Mouse (Mus musculus) cerebellum, postnatal 25 days (tissue): ENCODE data around the gene Mfsd1.

Experiments
- DNase-seq, 2 experiments: peaks; one replicate each; pipeline ENCODE4 v3.0.0; 2021; ENCODE audit warnings: mixed read lengths in 2 of 2

The Mfsd1 gene

DNA sequence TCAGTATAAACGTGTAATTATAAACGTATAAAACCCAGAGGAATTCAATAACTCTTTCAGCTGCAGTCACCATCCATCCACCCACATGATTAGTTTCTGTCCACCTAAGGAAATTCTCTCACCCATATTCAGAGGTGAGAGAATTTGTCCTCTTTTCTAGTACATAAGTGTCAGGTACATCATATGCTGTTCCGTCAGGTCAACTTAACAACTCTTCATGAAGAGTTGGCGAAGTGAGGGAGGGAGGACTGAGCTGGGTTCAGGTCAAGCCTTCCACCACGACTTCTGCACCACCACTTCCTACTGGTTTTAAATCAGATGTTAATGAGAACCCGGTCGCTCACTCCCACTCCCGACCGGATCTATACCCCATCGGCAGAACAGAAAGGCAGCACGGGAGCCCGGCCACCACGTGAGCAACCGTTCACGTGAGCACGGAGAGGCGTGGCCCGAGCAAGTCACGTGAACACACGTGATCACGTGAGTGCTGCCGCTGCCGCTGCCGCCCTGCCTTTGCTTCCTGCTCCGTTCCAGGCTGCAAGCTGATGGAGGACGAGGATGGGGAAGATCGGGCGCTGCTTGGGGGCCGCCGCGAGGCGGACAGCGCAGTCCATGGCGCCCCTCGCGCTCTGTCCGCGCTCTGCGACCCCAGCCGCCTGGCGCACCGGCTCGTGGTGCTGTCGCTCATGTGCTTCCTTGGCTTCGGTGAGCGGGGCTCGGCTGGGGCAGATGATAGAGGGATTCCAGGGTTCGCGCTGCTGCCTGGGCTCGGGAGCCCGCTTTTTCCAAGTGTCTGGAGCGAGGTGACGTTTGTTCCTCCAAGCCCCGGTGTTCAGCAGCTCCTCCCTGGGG, at the start of gene Mfsd1:
TSS of gene Mfsd1 (plus strand) at position 469 of the 852 bp plus-strand sequence.
- DNase-seq: peak; percentile 84 to 90

DNA sequence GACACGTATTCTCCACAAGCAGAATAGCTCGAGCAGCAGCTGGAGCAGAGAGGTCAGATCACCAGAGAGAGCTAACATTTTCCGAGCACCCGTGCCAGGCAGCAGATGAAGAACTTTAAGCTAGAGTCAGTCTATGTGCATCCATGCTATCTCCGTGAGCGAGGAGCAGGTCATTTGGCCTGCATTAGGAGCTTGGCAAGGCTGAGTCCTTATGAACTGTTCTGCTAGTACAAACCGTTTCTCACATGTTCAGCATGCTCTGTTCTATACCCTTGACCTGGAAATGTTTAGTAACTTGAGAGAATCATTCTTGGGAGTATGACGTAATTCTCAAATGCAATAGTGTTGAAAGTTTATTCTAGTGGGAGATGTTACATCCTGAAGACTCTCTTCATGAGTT, 38.9 kb upstream of the Mfsd1 start:
- DNase-seq: no peak

DNA sequence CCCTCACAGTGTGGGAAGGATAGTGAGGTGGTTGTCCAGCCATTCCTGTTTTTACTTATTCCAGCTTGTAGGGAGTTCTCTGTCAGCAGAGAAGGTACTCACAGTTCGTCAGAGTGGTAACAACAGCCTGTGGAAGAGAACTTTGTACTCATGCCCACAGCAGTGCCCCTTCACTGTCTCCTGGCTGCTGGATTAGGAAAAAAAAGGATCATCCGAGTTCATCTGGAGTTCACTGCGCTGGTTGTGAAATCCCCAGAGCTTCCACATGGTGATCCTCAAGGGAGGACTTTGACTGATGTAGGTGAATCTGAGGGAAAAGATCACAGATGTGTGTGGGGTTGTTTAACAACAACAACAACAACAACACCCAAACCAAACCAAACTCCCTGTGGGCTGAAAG, 31.3 kb upstream of the Mfsd1 start:
- no peak for DNase-seq

DNA sequence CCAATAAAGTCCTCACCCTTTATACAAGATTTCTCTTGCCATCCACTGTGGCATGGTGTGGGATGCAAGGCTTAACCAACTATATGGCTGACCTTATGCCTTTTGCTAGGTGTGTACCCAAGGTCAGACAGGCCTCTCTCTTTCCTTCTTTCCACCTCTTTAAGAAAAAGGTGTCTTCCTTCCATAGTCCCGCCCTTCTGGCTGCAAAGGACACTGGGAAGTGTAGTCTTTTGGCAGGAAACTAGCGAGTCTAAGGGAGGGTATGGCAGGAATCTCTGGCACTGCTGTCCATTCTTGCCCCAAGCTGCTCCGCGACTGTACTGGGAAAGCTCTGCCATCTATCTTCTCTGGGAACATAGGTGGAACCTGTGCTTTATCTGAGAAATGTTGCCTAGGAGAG, 29.3 kb upstream of the Mfsd1 start:
- peak; percentile 10 to 52 for DNase-seq

DNA sequence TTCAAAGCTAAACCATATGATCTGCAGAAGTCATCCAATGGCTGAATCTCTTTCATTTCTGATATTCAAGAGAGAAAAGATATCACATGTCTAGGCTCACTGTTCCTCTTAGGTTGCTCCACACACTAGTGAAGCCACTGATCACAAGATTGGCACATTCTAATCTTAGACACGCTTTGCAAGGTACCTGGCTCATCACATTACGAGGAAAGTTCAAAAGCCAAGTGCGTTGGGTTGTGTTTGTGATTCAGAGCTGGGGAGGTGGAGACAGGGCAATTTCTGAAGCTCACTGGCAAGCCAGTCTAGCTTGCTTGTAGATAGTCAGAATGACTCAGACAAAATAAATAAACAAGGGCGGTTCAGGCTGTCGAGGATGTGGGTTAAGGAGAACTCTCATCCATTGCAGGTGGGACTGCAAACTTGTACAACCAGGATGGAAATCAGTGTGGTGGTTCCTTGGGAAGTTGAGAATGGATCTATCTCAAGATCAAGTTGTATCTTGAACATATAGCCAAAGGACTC, 28.6 kb upstream of the Mfsd1 start:
- no peak for DNase-seq

DNA sequence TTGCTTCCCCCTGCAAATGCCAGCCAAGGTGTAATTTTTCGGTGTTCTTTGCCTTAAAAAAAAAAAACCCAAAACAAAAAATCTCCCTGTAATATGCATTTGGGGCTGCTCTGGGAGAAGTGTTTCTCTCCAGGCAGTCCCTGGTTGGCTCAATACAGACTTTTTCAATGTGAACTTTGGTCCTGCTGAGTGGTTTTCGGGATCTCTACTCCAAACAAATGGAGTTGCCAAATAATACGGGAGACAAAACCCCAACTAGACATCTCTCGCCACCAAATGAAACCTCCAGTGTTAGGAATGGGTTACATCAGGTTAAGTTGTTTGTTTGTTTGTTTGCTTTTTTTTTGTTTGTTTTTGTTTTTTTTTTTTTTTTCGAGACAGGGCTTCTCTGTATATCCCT, 27.3 kb upstream of the Mfsd1 start:
- DNase-seq: no peak

DNA sequence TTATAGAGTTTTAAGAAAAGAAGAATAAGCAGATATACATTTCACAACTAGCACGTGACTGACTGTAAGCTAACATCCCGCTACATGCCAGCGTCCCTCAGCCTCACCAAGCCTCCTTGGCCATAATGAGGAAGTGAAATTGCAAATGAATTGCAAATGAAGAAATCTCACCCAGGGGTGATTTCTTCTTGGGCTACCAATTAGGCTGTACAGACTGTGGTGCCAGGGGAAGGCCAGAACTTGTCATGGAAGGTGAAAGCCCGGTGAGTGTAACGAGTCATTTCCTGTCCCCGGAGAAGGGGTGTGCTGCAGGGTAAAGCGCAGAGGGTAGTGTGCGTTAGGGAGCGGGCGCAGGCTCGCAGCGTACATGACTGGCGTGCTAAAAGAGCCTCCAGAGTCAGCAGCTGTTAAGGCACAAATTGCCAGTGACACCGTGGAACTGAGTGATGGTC, 25.3 kb upstream of the Mfsd1 start:
- no peak for DNase-seq

DNA sequence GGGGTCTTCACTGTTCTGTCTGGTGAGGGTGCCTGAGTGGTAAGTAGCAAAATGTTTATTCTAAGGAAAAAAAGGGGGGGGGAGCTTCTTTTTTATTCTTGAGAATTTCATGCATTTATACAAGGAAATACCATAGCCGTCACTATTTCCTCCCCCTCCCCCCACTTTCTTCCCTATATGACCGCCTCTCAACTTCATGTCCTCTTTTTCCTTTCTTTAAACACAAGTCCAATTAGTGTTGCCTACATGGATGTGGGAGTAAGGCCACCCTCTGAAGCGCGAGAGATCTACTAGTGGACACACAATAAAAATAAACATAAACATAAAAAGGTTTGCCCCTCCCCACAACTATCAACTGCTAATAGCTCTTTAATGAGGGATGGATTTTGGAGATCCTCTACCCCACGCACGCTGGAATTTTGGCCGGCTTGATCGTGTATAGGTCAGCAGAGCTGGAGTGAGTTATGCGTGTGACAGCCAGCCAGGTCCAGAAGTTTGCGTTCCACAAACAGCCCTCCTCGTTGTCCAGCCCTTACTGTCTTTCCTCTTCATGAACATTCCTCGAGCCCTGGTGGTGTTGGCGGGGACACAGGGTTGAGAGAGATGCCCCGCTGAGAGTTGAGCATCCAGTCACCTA, 24.7 kb upstream of the Mfsd1 start:
- DNase-seq: no peak

DNA sequence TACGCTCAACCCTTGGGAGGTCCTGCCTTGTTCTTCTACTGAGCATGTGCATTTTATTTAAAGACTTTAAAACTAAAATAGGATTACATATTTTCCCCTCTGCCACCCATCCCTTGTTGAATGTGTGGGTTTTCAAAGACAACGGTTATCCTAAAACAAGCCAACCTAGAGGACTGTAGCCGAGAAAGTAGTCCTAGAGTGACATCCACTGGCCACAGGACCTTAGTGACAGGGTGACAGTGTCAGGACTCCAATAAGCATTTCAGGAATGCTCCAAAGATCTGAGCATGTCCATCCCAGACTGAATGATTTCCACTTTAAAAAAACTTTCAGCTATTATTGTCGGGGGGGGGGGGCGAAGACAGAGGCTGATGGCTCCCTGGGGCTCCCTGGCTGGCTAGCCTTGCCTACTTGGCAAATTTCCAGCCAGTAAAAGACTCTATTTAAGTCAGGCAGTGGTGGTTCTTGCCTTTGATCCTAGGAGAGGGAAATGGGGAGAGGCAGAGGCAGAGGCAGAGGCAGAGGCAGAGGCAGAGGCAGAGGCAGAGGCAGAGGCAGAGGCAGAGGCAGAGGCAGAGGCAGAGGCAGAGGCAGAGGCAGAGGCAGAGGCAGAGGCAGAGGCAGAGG, 17.7 kb upstream of the Mfsd1 start:
- DNase-seq: peak in 1 of 2 experiments; percentile 26

DNA sequence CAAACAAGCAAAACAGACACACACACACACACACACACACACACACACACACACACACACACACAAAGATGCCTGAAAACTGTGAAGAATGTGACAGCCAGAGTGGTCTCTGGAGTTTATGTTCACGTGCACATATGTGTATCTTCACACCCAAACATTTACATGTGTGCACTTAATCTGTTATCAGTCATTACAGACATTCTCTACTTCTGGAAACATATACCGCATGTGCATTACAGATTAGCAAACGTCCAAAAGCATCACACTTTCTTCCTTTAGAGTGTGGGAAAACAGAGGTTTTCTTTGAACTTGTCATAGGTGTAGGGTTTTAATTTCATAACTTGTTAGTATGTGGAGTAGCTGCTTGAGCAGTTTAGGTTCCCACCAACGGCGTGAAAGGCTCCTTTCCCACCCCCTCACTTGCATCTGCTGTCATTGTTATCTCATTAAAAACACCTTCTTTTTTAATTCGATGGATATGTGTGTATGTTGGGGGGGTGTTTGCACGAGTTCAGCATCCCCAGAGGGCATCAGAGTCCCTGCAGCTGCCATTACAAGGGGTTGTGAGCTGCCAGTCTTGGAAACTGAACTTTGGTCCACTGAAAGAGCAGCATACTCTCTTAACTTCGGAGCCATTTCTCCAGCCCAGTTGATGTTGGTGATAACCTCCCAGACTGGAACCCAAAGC, 16.9 kb upstream of the Mfsd1 start:
- DNase-seq: no peak

DNA sequence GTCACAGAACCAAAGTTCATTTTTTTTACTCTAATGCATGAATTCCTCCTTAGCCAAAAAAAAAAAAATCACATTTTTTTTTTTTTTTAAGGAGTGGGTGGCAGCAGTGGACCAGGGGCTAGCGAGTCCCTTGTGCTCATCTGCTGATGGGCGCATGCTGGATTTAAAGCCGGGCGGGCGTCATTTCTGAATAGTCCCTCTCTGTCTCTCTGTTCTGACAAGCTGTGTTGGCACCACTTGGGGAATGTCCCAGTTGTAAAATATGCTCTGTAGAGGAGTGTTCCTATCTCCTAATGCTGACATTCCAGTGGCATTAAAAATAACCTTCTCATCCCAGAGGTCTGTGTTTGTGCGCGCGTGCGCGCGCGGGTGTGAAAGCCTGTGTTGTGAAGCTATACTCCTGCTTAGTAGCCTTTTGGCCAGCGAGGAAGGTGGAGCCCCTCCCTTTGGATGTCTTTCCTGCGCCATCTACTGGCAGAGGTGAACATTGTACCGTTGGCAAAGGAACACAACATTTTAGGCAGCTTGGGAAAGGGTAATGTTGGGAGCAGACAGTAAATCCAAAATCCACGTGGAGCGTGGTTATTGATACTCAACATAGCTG, 14.4 kb upstream of the Mfsd1 start:
- peak; percentile 76 to 80 for DNase-seq

DNA sequence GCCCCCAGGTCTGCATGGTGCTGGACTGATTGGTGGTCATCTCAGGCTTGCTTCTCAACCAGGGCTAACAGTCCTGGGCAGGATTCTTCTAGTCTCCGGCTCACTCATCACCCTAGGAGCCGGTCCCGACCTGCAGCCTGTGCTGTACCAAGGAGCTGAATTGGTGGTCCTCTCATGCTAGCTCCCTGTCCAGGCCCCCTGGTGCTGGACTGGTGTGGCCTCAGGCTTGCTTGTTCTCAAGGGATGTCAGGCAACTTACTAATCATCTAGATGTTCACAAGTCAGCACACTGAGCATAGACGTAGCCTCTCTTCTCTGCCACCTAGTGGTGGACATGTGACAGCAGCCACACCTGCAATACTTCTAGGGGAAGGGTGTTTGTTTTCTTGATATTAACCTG, 9.6 kb upstream of the Mfsd1 start:
- DNase-seq: peak; percentile 18 to 43

DNA sequence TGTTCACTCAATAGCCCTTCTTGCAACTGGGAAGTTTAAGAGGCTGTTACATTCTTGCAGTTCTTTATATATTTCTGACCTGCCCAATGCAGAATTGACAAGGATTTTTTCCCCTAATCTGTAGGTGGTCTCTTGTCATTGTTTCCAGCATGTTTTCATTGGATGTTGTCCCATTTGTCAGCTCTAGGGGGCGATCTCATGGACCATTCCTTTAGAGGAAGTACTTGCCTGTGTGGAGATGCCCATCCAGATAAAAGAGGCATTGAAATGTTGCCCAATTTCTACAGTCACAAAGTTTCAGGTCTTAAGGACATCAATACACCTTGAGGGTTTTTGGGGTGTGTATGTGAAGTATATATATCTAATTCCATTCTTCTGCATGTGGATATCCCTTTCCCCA, 9.0 kb upstream of the Mfsd1 start:
- DNase-seq: no peak

DNA sequence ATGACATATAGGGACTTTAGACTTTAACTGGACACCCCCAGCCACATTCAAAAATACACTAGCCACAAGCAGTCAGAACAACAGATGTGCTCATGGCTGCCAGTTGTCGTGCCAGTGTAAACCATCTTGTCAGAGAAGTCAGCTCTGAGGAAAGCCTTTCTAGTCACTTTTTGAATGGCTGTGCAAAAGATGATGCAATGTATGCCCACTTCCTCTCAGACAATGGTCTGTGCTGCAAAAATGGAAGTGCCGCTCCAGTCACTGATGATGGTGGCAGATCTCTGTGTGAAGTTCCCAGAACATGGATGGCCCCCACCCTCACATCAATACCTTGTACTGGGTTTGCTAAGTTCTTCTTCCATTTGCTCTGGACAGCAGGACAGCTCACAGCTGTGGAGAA, 6.3 kb upstream of the Mfsd1 start:
- DNase-seq: no peak

DNA sequence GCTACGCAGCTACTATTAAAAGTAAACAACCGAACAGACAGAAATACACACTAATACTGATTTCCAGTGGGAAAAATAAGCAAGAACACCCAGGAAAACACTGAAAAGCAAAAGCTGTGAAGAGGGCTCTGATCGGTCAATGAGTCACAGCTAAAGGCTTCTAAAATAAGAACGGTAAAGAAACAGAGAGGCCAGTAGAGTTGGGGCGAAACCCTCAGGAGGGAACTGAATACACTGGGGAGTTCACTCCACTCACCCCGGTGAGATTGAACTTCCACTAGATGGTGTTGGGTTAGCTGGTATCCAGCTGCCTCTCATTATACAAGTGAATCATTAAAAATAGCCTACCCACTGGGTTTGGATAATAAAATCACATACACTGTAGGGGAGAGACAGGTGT, 5.8 kb upstream of the Mfsd1 start:
- DNase-seq: no peak

DNA sequence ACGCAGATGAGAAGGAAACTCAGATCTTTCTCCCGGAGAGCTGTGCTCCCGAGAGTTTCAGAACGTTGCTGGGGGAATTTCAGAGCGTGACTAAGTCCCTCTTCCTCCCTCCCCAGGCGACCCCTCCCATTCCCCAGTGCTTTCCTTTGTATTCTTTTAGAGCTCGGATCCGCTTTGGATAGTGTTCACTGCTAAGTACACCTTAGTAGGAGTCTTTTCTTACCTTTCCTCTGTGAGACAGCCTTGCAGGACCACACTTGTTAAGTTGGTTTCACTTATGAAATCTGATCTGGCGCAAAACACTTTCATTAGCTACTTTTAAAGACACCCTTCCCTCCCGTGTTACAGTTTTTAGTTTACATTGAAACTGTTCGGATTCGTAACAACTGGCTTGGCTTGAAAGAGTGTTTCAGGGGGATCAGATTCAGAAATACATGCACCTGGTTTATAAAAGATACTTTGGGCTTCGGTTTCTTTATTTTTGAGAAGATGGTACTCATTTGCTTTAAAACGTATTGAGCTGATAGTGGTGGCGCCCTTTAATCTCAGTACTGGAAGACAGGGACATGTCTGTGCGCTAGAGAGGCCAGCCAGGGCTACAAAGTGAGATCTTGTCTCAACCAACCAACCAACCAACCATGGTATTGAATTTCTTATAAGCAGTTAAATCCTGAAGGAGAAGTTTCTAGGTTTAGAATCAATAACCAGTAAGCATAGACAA, 744 bp downstream of the Mfsd1 start:
- no peak for DNase-seq

DNA sequence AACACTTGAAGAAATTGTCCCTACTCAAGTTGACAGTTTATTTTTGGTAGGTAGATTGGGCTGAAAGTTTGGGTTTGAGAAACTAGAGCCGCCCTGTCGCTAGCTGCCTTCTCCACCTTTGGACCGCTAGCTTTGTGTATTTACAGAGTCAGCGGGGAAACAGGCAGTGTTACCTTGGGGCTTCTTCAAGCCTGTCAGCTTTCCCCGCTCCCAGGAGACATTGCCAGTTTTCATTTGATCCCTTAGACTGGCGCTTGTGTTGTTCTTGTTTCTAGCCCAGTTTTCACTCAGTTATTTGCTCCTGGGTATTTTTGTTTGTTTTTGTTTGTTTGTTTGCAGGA, 1.3 kb downstream of the Mfsd1 start:
- DNase-seq: no peak

DNA sequence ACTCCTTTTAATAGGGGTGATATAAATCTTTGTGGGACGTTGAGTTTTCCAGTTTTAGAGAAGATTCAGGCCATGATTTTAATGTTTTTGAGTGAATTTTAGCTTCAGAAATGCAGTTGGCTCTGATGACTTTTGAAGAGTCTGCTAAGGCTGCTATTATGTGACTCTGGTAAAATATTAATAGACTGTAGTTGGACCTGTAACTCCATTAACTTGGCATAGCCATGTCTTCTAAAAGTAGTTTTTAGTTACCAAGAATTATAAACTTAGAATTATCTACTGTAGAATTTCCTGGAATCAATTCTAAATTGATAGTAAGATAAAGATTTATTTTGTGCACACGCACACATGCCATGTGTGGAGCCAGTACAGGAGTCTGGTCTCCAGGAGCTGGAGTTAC, 4.0 kb downstream of the Mfsd1 start:
- no peak for DNase-seq

DNA sequence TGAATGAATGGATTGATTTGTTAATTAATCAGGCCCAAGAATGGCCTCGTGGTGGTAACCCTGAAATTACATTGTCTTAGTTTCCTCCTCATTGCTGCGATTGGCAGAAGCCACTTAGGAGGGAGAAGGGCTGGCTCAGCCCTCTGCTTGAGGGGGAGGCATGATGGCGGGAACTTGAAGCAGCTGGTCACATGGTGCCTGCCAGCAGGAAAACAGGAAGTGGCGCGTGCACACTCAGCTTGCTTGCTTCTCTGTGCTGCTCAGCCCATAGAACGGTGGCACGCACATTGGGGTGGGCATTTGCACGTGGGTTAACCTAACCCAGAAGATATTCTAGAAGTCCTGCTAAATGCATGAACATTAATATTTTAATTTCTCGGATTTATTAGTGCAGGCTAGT, 4.9 kb downstream of the Mfsd1 start:
- DNase-seq: no peak

DNA sequence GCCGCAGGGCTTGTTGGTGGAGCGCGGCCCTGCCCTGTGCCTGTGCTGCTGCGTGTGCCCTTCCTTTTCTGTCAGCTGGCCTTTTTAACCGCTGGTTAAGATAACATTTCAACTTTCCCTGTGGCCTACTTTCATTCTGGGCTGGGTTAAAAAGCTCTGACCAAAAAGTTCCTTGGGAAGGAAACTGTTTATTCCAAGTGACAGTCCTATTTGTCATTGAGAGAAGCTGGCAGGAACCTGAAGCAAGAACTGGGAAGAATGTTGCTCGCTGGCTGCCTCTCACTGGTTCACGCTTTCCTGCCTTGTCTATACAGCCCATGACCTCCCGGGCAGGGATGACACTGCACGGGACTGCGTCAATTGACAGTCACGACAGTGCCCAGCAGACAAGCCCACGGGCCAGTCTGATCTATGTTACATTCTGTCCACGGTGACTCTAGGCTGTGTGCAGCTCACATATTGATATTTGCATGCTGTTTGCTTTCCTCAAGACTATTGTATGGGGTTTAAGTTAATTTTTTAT, 19.1 kb downstream of the Mfsd1 start:
- no peak for DNase-seq

DNA sequence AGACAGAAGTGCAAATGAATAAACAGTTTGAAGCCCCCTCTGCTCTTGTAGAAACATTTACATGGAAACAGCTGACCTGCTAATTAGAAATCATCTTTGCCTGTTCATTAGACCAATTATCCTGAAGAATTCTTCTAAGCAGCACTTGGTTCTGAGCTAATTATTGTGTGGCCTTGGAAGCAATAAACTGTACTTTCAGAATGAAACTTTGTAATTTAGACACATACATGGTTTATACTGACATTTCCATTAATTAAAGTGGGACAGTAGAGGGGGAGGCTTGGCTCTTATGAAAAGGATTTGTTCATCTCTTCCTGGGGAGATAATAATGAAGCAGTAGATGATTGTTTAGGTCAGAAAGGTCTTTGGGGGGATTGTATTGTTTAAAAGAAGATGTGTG, 35.7 kb downstream of the Mfsd1 start:
- DNase-seq: no peak

DNA sequence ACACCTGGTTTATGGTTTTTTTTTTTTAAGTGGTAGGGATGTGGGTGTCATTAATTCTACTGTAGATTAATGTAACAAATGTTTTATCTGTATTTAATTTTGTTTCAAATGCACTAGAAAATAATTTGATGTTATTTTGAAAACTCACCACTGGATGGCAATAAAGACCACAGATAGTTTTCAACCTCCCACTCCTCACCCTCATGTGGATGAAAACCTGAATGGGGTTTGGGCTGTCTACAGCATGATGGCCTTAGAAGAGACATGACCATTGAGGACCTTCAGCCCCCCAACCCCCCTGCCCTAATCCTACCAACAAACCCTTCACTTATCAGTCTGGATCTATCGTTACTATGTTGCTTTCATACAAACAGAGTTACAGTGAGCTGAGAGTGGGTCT, 42.1 kb downstream of the Mfsd1 start:
- no peak for DNase-seq
